In the genomic region with DNA sequence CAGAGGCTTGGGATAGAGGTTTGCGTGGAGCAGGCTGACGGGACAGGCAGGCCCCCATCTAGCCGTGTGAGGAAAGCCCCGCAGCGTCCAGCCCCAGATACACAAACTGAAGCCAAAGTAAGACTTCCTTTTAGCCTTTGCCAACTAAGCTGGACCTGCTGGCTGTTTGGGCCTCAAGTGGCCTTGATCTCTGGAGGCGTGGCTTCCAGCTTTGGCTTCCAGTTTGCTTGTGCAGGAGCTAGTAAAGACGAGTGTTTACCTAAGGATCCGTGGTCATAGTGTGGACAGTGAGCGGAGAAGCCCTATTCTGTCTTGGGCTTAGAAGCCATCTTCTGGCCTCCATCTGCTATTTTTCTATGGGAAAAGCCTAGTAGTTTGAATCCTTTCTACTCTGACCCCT, we compare ENCODE assay signal across 19 mouse cellular contexts. TPM values are rescaled to one million over a fixed set of nuclear protein-coding genes. Genes with fewer than 3 reads are reported as not detected.
DNase-seq lines count a peak whose midpoint lies in the region; ATAC-seq lines count a peak whose summit lies in the region.
"Had no signal": no experiment of that assay in that cellular context is flagged by ENCODE, and none has a peak within 500 bp of the region (broad histone marks: within the 10 kb centered on the region; RNA-seq: fewer than 3 reads in every experiment).

No protein-coding gene starts in this region.

- ATAC-seq in erythroid progenitor cell, adult 5-6 weeks (replicated peaks; ENCODE audit: low FRiP score, poor library complexity, severe bottlenecking), result no peak
- ATAC-seq: hindbrain, embryonic 16.5 days; intestine, embryonic 16.5 days; midbrain, embryonic 15.5 days had no signal

- peak; percentile 35 to 54 for DNase-seq in kidney, postnatal 25 days
- no peak for DNase-seq in kidney, postnatal 36 days
- DNase-seq in ovary, postnatal 36 days (ENCODE audit: low spot score), result peak; percentile 25
- no peak for DNase-seq in ovary, postnatal 10 days (ENCODE audit: low spot score)
- peak; percentile 55 for DNase-seq in adrenal gland, postnatal 10 days
- peak; percentile 22 for DNase-seq in lung, postnatal 36 days
- DNase-seq: cerebellum, adult 2 months; gastrocnemius, postnatal 14 days; layer of hippocampus, postnatal 36 days; thymus, postnatal 14 days had no signal

RNA-seq across cellular contexts. Expression of gene Cd160, which starts 16.7 kb away (rescaled TPM):
- total RNA-seq in adrenal gland, postnatal 10 days (2021), result under 1 TPM; 0.27 to 0.39 TPM
- total RNA-seq in erythroid progenitor cell, adult 5-6 weeks (2015; ENCODE audit: low replicate concordance), result 1.8 TPM in 1 of 2 replicates, not detected in the other
- 0.26 TPM in 1 of 2 replicates, not detected in the other for total RNA-seq in erythroid progenitor cell, adult 5-6 weeks (2017; ENCODE audit: low replicate concordance)
- total RNA-seq: gastrocnemius, postnatal 14 days; heart, adult 8-10 months; layer of hippocampus, adult 18-20 months; layer of hippocampus, postnatal 36 days; left cerebral cortex, postnatal 14 days had no signal

RNA-seq across cellular contexts. Expression of gene Pdzk1, which starts 16.7 kb away (rescaled TPM):
- 1 to 10 TPM; 4.9 to 9.1 TPM for total RNA-seq in adrenal gland, postnatal 10 days (2021)
- 1.8 and 4.6 TPM in 2 replicates for total RNA-seq in erythroid progenitor cell, adult 5-6 weeks (2015; ENCODE audit: low replicate concordance)
- 2.4 and 6.9 TPM in 2 replicates for total RNA-seq in erythroid progenitor cell, adult 5-6 weeks (2017; ENCODE audit: low replicate concordance)
- total RNA-seq: gastrocnemius, postnatal 14 days; heart, adult 8-10 months; left cerebral cortex, postnatal 14 days; megakaryocyte progenitor cell, adult 5-6 weeks had no signal

RNA-seq across cellular contexts. Expression of gene Gja5, which starts 58.7 kb away (rescaled TPM):
- 1 to 10 TPM; 3.9 to 4.4 TPM for total RNA-seq in adrenal gland, postnatal 10 days (2021)
- total RNA-seq in erythroid progenitor cell, adult 5-6 weeks (2015; ENCODE audit: low replicate concordance), result not detected in 2 replicates
- 0.39 TPM in 1 of 2 replicates, not detected in the other for total RNA-seq in erythroid progenitor cell, adult 5-6 weeks (2017; ENCODE audit: low replicate concordance)
- total RNA-seq: hematopoietic stem cell, adult 5-6 weeks; megakaryocyte progenitor cell, adult 5-6 weeks had no signal

RNA-seq across cellular contexts. Expression of gene Gpr89, which starts 59.3 kb away (rescaled TPM):
- total RNA-seq in adrenal gland, postnatal 10 days (2021), result 10 to 100 TPM; 27.7 to 31.2 TPM
- 2.9 TPM in 1 of 2 replicates, not detected in the other for total RNA-seq in erythroid progenitor cell, adult 5-6 weeks (2015; ENCODE audit: low replicate concordance)
- total RNA-seq in erythroid progenitor cell, adult 5-6 weeks (2017; ENCODE audit: low replicate concordance), result 1.6 and 3.5 TPM in 2 replicates

Comparison
In these comparisons a context has a peak if more than half of its experiments do, and no peak if none do; other contexts are left out.
1. DNase-seq: peak in kidney, postnatal 25 days (2 of 2), ovary, postnatal 36 days (single experiment), adrenal gland, postnatal 10 days (single experiment) and lung, postnatal 36 days (single experiment); none in kidney, postnatal 36 days (0 of 2) and ovary, postnatal 10 days (single experiment).